Mouse (Mus musculus) hindbrain, embryonic 16.5 days (tissue): ENCODE measurements around the gene Ttc34. TPM values are rescaled to one million over a fixed set of nuclear protein-coding genes. Genes with fewer than 3 reads are reported as not detected.

ENCODE experiments used
- ATAC-seq: fragments of 200-750 bp; cut with Nextera tagmentation; 2 replicates; pipeline ENCODE4 v1.8.0; 2017; ENCODE audit warnings: moderate TSS enrichment, moderate library complexity
- H3K27ac ChIP-seq: fragments of 300-500 bp; sonication (generic); 2 replicates; pipeline ENCODE4 v1.5.1; 2014; ENCODE audit warnings: low read depth, mild to moderate bottlenecking, control low read depth, low read length, moderate library complexity
- H3K27me3 ChIP-seq: fragments of 300-500 bp; sonication (generic); replicated peaks from 2 replicates; pipeline ENCODE4 v1.6.1; 2014; ENCODE audit warnings: low read length; ENCODE audit not compliant: control insufficient read depth, insufficient read depth
- H3K36me3 ChIP-seq: fragments of 300-500 bp; sonication (generic); 2 replicates; pipeline ENCODE4 v1.6.1; 2014; ENCODE audit warnings: mild to moderate bottlenecking, low read length, moderate library complexity, mixed read lengths; ENCODE audit not compliant: control insufficient read depth, insufficient read depth
- H3K4me1 ChIP-seq: fragments of 300-500 bp; sonication (generic); 2 replicates; pipeline ENCODE4 v1.6.1; 2014; ENCODE audit warnings: low read depth, low read length; ENCODE audit not compliant: control insufficient read depth, insufficient read depth
- H3K4me2 ChIP-seq: fragments of 300-500 bp; sonication (generic); 2 replicates; pipeline ENCODE4 v1.6.1; 2014; ENCODE audit warnings: mild to moderate bottlenecking, low read length, control low read depth, moderate library complexity
- H3K4me3 ChIP-seq: fragments of 300-500 bp; sonication (generic); 2 replicates; pipeline ENCODE4 v1.5.1; 2014; ENCODE audit warnings: mild to moderate bottlenecking, low read length, control low read depth, moderate library complexity
- H3K9ac ChIP-seq: fragments of 300-500 bp; sonication (generic); 2 replicates; pipeline ENCODE4 v1.6.1; 2014; ENCODE audit warnings: low read depth, mild to moderate bottlenecking, control low read depth, low read length, moderate library complexity
- H3K9me3 ChIP-seq: fragments of 300-500 bp; sonication (generic); 2 replicates; pipeline ENCODE4 v1.6.1; 2014; ENCODE audit warnings: mild to moderate bottlenecking, low read length, moderate library complexity; ENCODE audit not compliant: control insufficient read depth
- WGBS: fragments of 180-500 bp; shearing (Covaris S2); extraction: QIAGEN DNeasy Blood & Tissue Kit; methylation state at CpG from one replicate; pipeline ENCODE4 v1.1.7; 2014; 5-methylcytosine and 5-hydroxymethylcytosine counted together
- polyA plus RNA-seq: library from polyadenylated mRNA; unstranded; fragments of >200 nt; fragmentation: Nextera tagmentation; extraction: Ambion mirVana; gene quantifications from 2 replicates; pipeline ENCODE4 v1.2.1, GENCODE M21; 2015

Gene Ttc34
- polyA plus RNA-seq, 1 experiment from 2014 or later = 2.3 TPM

DNA sequence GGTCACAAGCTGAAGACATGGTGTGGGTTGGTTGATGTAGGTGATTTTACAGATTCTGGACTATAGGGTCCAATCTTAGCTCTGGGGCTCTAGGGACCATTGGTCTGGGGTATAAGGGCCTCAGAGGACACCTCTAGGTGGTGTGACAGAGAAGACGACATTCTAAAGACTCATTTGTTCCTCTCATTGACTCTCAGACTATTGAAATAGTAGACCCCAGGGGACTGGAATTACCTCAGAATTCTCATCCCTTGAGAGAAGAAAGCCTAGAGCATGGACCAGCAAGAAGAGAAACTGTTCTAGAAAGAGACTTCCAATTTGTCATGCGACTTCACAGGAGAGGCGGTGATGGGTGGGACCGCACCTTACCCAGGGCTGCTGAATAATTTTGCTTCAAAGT, 77.0 kb downstream of the Ttc34 start:
- Histone ChIP-seq H3K27ac (no peak overlapping the region), H3K9me3 (no peaks in the 10 kb centered on the region), H3K4me2 (no peak overlapping the region), H3K36me3 (no peaks in the 10 kb centered on the region), H3K27me3 (no peaks in the 10 kb centered on the region), H3K4me3 (no peak overlapping the region), H3K9ac (no peak overlapping the region), H3K4me1 (no peaks in the 10 kb centered on the region)
- 92% methylated on average over 4 of the region's 4 CpGs for WGBS
- ATAC-seq = no peak

DNA sequence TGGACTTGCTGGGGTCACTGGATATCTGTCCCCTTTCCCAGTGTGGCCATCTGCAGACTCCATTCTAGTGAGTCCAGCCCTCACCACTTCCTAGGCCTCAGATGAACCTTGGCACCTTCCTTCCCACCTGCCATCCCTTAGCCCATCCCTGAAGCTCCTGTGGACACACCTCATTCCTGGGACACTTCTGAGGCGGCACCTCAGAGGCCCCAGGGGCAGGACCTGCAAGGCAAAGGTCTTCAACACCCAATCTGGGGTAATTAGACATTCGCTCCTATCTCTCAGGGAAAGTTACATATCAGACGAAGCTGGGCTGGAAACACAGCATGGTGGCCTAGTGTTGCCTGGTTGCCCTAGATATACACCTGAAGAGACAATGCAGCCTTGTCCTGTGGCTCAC, 77.4 kb downstream of the Ttc34 start:
- 75% methylated on average over 3 of the region's 3 CpGs for WGBS
- no peak overlapping the region for H3K4me2 ChIP-seq
- no peaks in the 10 kb centered on the region for H3K9me3 ChIP-seq
- no peak overlapping the region for H3K27ac ChIP-seq
- H3K36me3 ChIP-seq = no peaks in the 10 kb centered on the region
- H3K27me3 ChIP-seq = no peaks in the 10 kb centered on the region
- H3K9ac ChIP-seq = no peak overlapping the region
- H3K4me3 ChIP-seq = no peak overlapping the region
- H3K4me1 ChIP-seq = no peaks in the 10 kb centered on the region
- ATAC-seq = no peak

DNA sequence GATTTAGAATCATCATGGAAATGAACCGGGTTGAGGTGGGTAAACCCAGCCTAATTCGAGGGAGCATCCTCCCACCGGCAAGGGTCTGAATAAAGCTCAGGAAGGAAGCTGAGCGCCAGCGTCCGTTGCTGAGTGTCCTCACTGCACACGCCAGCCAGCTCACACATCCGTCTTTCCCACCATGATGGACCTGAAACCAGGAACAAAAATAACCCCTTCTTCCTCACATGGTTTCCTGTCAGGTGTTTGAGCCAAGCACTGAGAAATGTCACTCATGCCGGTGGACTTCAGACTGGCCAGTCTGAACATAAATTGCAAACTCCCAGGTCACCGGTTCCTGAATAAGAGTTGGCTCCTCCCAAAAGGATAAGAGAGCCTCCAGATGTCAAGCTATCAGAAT, 78.0 kb downstream of the Ttc34 start:
- no peak overlapping the region for H3K4me2 ChIP-seq
- 87% methylated on average over 10 of the region's 10 CpGs for WGBS
- no peaks in the 10 kb centered on the region for H3K36me3 ChIP-seq
- H3K9me3 ChIP-seq = no peaks in the 10 kb centered on the region
- ATAC-seq = no peak
- no peak overlapping the region for H3K4me3 ChIP-seq
- H3K27me3 ChIP-seq = no peaks in the 10 kb centered on the region
- no peaks in the 10 kb centered on the region for H3K4me1 ChIP-seq
- no peak overlapping the region for H3K27ac ChIP-seq
- no peak overlapping the region for H3K9ac ChIP-seq

DNA sequence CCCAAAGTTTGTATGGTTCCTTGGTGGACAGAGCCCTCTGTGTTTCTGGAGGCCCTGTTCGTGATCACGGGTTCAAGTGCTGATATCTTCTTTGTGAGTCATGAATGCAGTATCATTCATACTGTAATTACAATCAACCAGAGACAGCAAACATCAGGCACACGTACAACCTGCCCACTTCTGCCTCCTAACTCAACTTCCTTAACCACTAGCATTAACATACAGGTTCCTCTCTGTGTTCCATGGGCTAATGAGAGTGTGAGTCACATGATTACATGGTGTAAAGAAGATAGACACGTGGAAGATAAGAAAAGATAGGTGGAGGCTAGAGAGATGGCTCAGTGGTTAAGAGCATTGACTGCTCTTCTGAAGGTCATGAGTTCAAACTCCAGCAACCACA, 79.4 kb downstream of the Ttc34 start:
- no peak overlapping the region for H3K9ac ChIP-seq
- no peaks in the 10 kb centered on the region for H3K9me3 ChIP-seq
- 88% methylated on average over 4 of the region's 4 CpGs for WGBS
- H3K4me3 ChIP-seq = no peak overlapping the region
- H3K27ac ChIP-seq = no peak overlapping the region
- H3K27me3 ChIP-seq = no peaks in the 10 kb centered on the region
- no peak for ATAC-seq
- no peak overlapping the region for H3K4me2 ChIP-seq
- H3K36me3 ChIP-seq = no peaks in the 10 kb centered on the region
- no peaks in the 10 kb centered on the region for H3K4me1 ChIP-seq

Other genes with a start within 250 kb of the Ttc34 start
- 12.6 and 14.3 TPM in 2 replicates for gene Prdm16, start 200.6 kb upstream of the Ttc34 start, polyA plus RNA-seq
- gene Actrt2, start 169.6 kb upstream of the Ttc34 start, polyA plus RNA-seq = not detected in 2 replicates
- 0.70 and 0.93 TPM in 2 replicates for gene Mmel1, start 32.1 kb downstream of the Ttc34 start, polyA plus RNA-seq
- gene Fam213b, start 61.7 kb downstream of the Ttc34 start, polyA plus RNA-seq = 67.8 and 80.1 TPM in 2 replicates
- gene Tnfrsf14, start 91.1 kb downstream of the Ttc34 start, polyA plus RNA-seq = 0.23 and 0.27 TPM in 2 replicates
- gene Hes5, start 123.5 kb downstream of the Ttc34 start, polyA plus RNA-seq = 146 and 167 TPM in 2 replicates
- gene Pank4, start 126.7 kb downstream of the Ttc34 start, polyA plus RNA-seq = 37.8 and 39.5 TPM in 2 replicates
- gene Plch2, start 219.3 kb downstream of the Ttc34 start, polyA plus RNA-seq = 17.0 and 19.5 TPM in 2 replicates
- 20.6 and 21.1 TPM in 2 replicates for gene Pex10, start 229.6 kb downstream of the Ttc34 start, polyA plus RNA-seq
- 125 and 131 TPM in 2 replicates for gene Rer1, start 248.9 kb downstream of the Ttc34 start, polyA plus RNA-seq
- 7.5 and 9.5 TPM in 2 replicates for gene Morn1, start 249.1 kb downstream of the Ttc34 start, polyA plus RNA-seq